Mouse (Mus musculus) kidney, postnatal 14 days (tissue): ENCODE measurements at regions not wholly inside any gene's neighbourhood (a gene's known extent, or its start where the extent isn't known, plus 50 kb on each side); places are given as distances from the start of the nearest gene placed in this dataset.
A peak's percentile ranks its signal among the peaks of the same experiment; 100 is the strongest.

Experiments used
- DNase-seq: peaks from one replicate; pipeline ENCODE4 v3.0.0; 2022; ENCODE audit warnings: mixed read lengths

GRCm38 (mm10) chr10:95085688-95086268, 141.1 kb upstream of the Plxnc1 start:
- no peak for DNase-seq

- no peak for DNase-seq
Observed at GRCm38 (mm10) chr10:95083341-95084148, 138.9 kb upstream of the Plxnc1 start.

- no peak for DNase-seq
Observed at GRCm38 (mm10) chr10:95082634-95083033, 138.0 kb upstream of the Plxnc1 start.

- no peak for DNase-seq
Observed at GRCm38 (mm10) chr10:95079979-95080378, 135.3 kb upstream of the Plxnc1 start.

GRCm38 (mm10) chr10:95076421-95076820, 131.8 kb upstream of the Plxnc1 start:
- DNase-seq: no peak

GRCm38 (mm10) chr10:95075897-95076296, 131.3 kb upstream of the Plxnc1 start:
- no peak for DNase-seq

GRCm38 (mm10) chr10:95074959-95075590, 130.4 kb upstream of the Plxnc1 start:
- no peak for DNase-seq

- DNase-seq: no peak
Observed at GRCm38 (mm10) chr10:95074381-95074780, 129.7 kb upstream of the Plxnc1 start.

- no peak for DNase-seq
Observed at GRCm38 (mm10) chr10:95067971-95068370, 123.3 kb upstream of the Plxnc1 start.

- DNase-seq: no peak
Observed at GRCm38 (mm10) chr10:95066774-95067173, 122.1 kb upstream of the Plxnc1 start.

GRCm38 (mm10) chr10:95059486-95060091, 115.0 kb upstream of the Plxnc1 start:
- DNase-seq: no peak

GRCm38 (mm10) chr10:95059078-95059477, 114.4 kb upstream of the Plxnc1 start:
- no peak for DNase-seq

- no peak for DNase-seq
Observed at GRCm38 (mm10) chr10:95057051-95057714, 112.5 kb upstream of the Plxnc1 start.

GRCm38 (mm10) chr10:95056541-95056940, 111.9 kb upstream of the Plxnc1 start:
- DNase-seq: no peak

GRCm38 (mm10) chr10:95054869-95055268, 110.2 kb upstream of the Plxnc1 start:
- DNase-seq: no peak

GRCm38 (mm10) chr10:95048790-95049189, 104.2 kb upstream of the Plxnc1 start:
- DNase-seq: no peak

- DNase-seq: peak; percentile 59
Observed at GRCm38 (mm10) chr10:95043978-95044377, 99.3 kb upstream of the Plxnc1 start.

GRCm38 (mm10) chr10:95040258-95040895, 95.7 kb upstream of the Plxnc1 start:
- no peak for DNase-seq

GRCm38 (mm10) chr10:95036043-95036697, 91.5 kb upstream of the Plxnc1 start:
- DNase-seq: no peak

GRCm38 (mm10) chr10:95035371-95035770, 90.7 kb upstream of the Plxnc1 start:
- no peak for DNase-seq

GRCm38 (mm10) chr10:95034566-95034965, 89.9 kb upstream of the Plxnc1 start:
- DNase-seq: no peak
